Mouse (Mus musculus) olfactory bulb, adult 2 months (tissue): Measurements from ENCODE around the gene Ppp1r14b.

ENCODE experiments used
- CTCF ChIP-seq: fragments of 200-500 bp; IDR thresholded peaks from 2 replicates; pipeline ENCODE4 v1.5.1; 2012; ENCODE audit warnings: low read depth, mild to moderate bottlenecking, low read length, moderate library complexity; ENCODE audit not compliant: insufficient read depth
- POLR2A ChIP-seq: fragments of 200-500 bp; IDR thresholded peaks from 2 replicates; pipeline ENCODE4 v1.6.1; 2012; ENCODE audit warnings: mild to moderate bottlenecking, low read depth, low read length, moderate library complexity; ENCODE audit not compliant: insufficient read depth

- TF ChIP-seq CTCF = no peak
- TF ChIP-seq POLR2A = no peak
Measured at GRCm38 (mm10) chr19:6995255-6995991, 20.7 kb downstream of the Ppp1r14b start.
